Mouse (Mus musculus) C2C12 (cell line): ENCODE measurements around the gene Ulk2. TPM values are rescaled to one million over a fixed set of nuclear protein-coding genes. Genes with fewer than 3 reads are reported as not detected.

Experiments
- H3K27me3 ChIP-seq: one replicate; pipeline ENCODE4 v1.6.1; 2011; ENCODE audit not compliant: control insufficient read depth, insufficient read depth, insufficient read length
- H3K36me3 ChIP-seq: one replicate; pipeline ENCODE4 v1.6.1; 2011; ENCODE audit not compliant: control insufficient read depth, insufficient read depth
- H3K4me3 ChIP-seq: one replicate; pipeline ENCODE4 v1.5.1; 2011; ENCODE audit warnings: mild to moderate bottlenecking, control low read depth; ENCODE audit not compliant: poor library complexity, insufficient read depth, severe bottlenecking
- H3K79me2 ChIP-seq: one replicate; pipeline ENCODE4 v1.6.1; 2011; ENCODE audit not compliant: control insufficient read depth, insufficient read depth
- H3K79me3 ChIP-seq: one replicate; pipeline ENCODE4 v1.6.1; 2011; ENCODE audit warnings: low read depth, control low read depth
- H3ac ChIP-seq: one replicate; pipeline ENCODE3; 2011; ENCODE audit warnings: low read depth; ENCODE audit not compliant: control insufficient read depth, insufficient read length
- CEBPB ChIP-seq: IDR thresholded peaks from one replicate; pipeline ENCODE4 v1.6.1; 2011; ENCODE audit warnings: low read depth, mild to moderate bottlenecking, control low read depth, moderate library complexity
- CTCF ChIP-seq: IDR thresholded peaks from one replicate; pipeline ENCODE4 v1.5.1; 2011; ENCODE audit not compliant: control insufficient read depth, insufficient read depth, insufficient read length
- FOSL1 ChIP-seq: IDR thresholded peaks from one replicate; pipeline ENCODE4 v1.8.0; 2011; ENCODE audit warnings: mild to moderate bottlenecking, low read length; ENCODE audit not compliant: poor library complexity, insufficient read depth, severe bottlenecking
- MAX ChIP-seq: IDR thresholded peaks from one replicate; pipeline ENCODE4 v1.6.1; 2011; ENCODE audit warnings: mild to moderate bottlenecking, control low read depth
- MYOD1 ChIP-seq: IDR thresholded peaks from one replicate; pipeline ENCODE4 v1.6.1; 2011; ENCODE audit warnings: low read depth; ENCODE audit not compliant: control insufficient read depth, insufficient read length
- MYOG ChIP-seq: IDR thresholded peaks from one replicate; pipeline ENCODE4 v1.6.1; 2011; ENCODE audit not compliant: control insufficient read depth, insufficient read length; ENCODE audit errors: extremely low read depth
- USF1 ChIP-seq: IDR thresholded peaks from one replicate; pipeline ENCODE4 v1.6.1; 2011; ENCODE audit warnings: low read depth, mild to moderate bottlenecking, control low read depth, moderate library complexity
- polyA plus RNA-seq: library from polyadenylated mRNA; unstranded; fragments of >200 nt; fragmentation: generic; extraction: Trizol; gene quantifications from one replicate; pipeline ENCODE4 v1.2.1, GENCODE M21; 2012; ENCODE audit warnings: missing spikeins

The Ulk2 gene
- polyA plus RNA-seq, 1 experiment, result 5.6 TPM

DNA sequence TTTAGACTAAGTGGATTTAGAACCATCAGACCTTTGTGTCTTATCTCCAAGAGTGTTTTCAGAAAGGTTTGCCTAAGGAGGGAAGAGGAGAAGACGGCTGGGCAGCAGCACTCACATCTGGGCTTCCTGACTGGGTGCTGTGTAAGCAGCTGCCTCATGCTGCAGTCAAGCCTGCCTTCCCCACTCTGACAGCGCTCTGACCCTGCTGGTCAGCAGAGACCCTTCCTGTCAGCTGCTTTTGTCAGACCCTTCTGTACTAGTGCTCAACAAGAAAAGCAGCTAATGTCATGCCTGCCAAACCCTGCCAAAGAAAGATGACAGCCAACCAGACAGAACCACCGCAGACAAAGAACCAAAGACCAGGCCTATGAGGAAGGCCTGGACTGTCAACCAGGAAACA lies 111.1 kb downstream of the Ulk2 start:
- no peak overlapping the region for H3K4me3 ChIP-seq
- no peaks in the 10 kb centered on the region for H3K79me3 ChIP-seq
- H3K36me3 ChIP-seq, result peaks cover 84% of the 10 kb centered on the region
- no peak overlapping the region for H3ac ChIP-seq
- H3K79me2 ChIP-seq, result no peaks in the 10 kb centered on the region
- TF ChIP-seq CTCF, result no peak
- TF ChIP-seq USF1, result no peak
- no peak for TF ChIP-seq MAX
- no peaks in the 10 kb centered on the region for H3K27me3 ChIP-seq

DNA sequence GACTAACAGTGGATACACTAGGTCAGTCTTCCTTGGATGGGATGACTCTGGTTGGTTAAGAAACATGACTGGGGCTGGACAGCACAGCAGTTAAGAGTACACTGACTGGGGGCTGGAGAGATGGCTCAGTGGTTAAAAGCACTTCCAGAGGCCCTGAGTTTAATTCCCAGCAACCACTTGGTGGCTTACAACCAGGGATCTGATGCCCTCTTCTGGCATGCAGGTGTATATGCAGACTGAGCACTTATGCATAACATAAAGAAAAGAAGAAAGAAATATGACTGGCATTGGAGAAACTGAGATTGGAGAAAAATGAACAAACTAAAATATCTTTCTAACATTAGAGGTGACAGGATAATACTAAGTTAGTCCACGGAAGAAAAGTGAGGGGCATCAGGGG lies 114.4 kb downstream of the Ulk2 start:
- no peak for TF ChIP-seq MYOG
- TF ChIP-seq USF1, result no peak
- no peak for TF ChIP-seq CEBPB
- TF ChIP-seq CTCF, result no peak
- no peak for TF ChIP-seq FOSL1
- no peak for TF ChIP-seq MAX
- no peak for TF ChIP-seq MYOD1
- H3ac ChIP-seq, result no peak overlapping the region
- H3K79me3 ChIP-seq, result no peaks in the 10 kb centered on the region
- H3K79me2 ChIP-seq, result no peaks in the 10 kb centered on the region
- no peaks in the 10 kb centered on the region for H3K27me3 ChIP-seq
- H3K36me3 ChIP-seq, result peaks cover 87% of the 10 kb centered on the region
- H3K4me3 ChIP-seq, result no peak overlapping the region

DNA sequence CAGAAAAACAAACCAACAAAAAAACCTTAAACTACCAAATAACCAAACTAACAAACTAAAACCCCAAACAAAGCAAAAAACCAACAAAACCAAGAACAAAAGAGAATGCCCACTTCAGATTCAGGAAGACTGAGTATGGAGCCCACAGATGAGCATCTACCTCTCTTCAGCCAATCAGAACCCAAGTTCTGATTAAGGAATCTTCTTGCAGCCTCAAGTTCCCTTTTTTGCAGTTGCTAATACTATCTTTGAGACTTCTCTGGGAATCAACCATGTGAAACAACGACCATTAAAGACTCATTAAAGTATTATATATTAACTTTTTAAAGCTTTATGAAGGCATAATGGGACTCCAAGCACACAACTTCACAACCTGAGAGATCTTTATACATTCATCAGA lies 117.6 kb downstream of the Ulk2 start:
- Histone ChIP-seq H3K79me3 (no peaks in the 10 kb centered on the region), H3ac (no peak overlapping the region), H3K27me3 (no peaks in the 10 kb centered on the region), H3K36me3 (peaks cover 89% of the 10 kb centered on the region), H3K79me2 (no peaks in the 10 kb centered on the region), H3K4me3 (no peak overlapping the region)
- TF ChIP-seq FOSL1 (no peak), CEBPB (no peak), MYOG (no peak), USF1 (no peak), MAX (no peak), CTCF (no peak), MYOD1 (no peak)

DNA sequence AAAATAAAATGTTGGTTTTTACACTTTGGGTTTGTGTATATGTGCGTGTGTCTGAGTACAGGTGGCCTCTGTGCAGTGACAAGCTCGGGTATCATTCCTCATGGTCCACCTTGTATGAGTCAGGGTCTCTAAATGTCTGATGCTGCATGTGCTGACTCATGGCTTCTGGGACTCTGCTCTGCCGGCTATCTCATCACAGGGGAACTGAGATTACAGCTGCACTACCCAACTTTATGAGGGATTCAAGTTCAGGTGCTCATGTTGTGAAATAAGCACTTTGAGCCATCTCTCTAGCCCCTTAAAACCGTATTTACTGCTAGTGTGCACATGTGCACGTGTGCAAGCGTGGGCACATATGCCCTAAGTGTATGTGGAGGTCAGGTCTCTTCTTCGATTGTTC lies 122.2 kb downstream of the Ulk2 start:
- H3K27me3 ChIP-seq, result no peaks in the 10 kb centered on the region
- TF ChIP-seq MYOD1 (no peak), MAX (no peak), CEBPB (no peak), USF1 (no peak), MYOG (no peak), CTCF (no peak), FOSL1 (no peak)
- H3K79me3 ChIP-seq, result no peaks in the 10 kb centered on the region
- no peak overlapping the region for H3K4me3 ChIP-seq
- peaks cover 81% of the 10 kb centered on the region for H3K36me3 ChIP-seq
- no peaks in the 10 kb centered on the region for H3K79me2 ChIP-seq
- no peak overlapping the region for H3ac ChIP-seq

DNA sequence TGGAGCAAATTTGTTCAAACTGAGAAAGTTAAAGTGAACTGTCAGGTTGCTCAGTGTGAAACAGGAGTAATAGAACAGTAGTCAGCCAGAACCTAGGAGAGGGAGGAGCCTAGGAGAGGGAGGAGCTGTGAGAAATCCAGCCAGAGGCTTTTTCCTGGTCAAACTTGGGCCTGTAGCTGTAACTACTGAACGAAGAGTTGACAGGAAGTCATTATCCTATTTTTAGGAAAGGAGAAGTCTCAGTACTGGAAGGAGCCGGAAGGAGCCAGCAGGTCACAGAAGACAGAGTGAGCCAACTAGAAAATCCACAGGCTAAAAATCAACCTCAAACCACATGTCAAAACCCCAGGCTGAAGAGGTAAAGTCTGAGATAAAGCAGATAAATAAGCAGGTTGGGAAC lies 126.8 kb downstream of the Ulk2 start:
- no peak overlapping the region for H3K4me3 ChIP-seq
- H3K27me3 ChIP-seq, result no peaks in the 10 kb centered on the region
- H3K79me3 ChIP-seq, result no peaks in the 10 kb centered on the region
- H3ac ChIP-seq, result no peak overlapping the region
- peaks cover 49% of the 10 kb centered on the region for H3K36me3 ChIP-seq
- no peaks in the 10 kb centered on the region for H3K79me2 ChIP-seq
- TF ChIP-seq FOSL1, result no peak
- no peak for TF ChIP-seq MYOG
- TF ChIP-seq USF1, result no peak
- no peak for TF ChIP-seq MAX
- no peak for TF ChIP-seq CTCF
- TF ChIP-seq CEBPB, result no peak
- no peak for TF ChIP-seq MYOD1

Other genes with a start within 250 kb of the Ulk2 start
- 0.14 TPM for gene Grap, start 201.8 kb downstream of the Ulk2 start, polyA plus RNA-seq
- gene Fam83g, start 171.0 kb downstream of the Ulk2 start, polyA plus RNA-seq, result not detected
- not detected for gene Slc5a10, start 134.2 kb downstream of the Ulk2 start, polyA plus RNA-seq
- gene Prpsap2, start 93.0 kb downstream of the Ulk2 start, polyA plus RNA-seq, result 15.9 TPM
- gene Akap10, start 75.2 kb upstream of the Ulk2 start, polyA plus RNA-seq, result 6.0 TPM
- gene Specc1, start 101.7 kb upstream of the Ulk2 start, polyA plus RNA-seq, result 59.2 TPM